Mouse (Mus musculus) heart, postnatal 0 days (tissue): ENCODE measurements at regions not wholly inside any gene's neighbourhood (a gene's known extent, or its start where the extent isn't known, plus 50 kb on each side); places are given as distances from the start of the nearest gene placed in this dataset.

Source experiments
- CTCF ChIP-seq: IDR thresholded peaks from 2 replicates; pipeline ENCODE4 v1.5.1; 2016; ENCODE audit warnings: antibody characterized with exemption, control low read depth, low read depth
- EP300 ChIP-seq: IDR thresholded peaks from 2 replicates; pipeline ENCODE4 v1.6.1; 2016; ENCODE audit warnings: antibody characterized with exemption, low read depth

DNA sequence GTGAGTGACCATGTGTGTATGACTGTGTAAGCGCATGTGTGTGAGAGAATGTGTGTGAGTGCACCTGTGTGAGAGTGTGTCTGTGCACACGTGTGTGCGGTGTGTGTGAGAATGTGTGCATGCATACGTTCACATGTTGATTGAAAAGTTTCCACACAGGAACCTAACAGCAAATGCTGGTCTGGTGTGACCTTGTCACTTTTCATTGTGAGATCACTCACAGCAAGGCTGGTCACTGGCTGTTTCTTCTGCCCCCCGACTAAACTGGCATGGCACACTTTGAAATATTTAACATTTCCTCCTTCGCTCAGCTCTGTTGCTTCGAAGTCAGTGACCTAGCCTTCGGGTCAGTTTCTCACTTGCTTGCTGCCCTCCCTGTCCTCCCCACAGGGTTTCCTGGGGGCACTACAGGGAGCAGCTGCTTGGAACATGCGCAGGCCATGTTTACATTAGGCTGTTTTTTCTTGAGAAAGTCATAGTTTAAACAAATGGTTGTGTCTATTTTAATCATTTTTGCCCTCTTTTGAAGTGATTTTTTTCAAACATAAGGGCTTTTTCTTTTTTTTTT lies 121.1 kb upstream of the Hmga2 start:
- no peak for TF ChIP-seq CTCF
- no peak for TF ChIP-seq EP300
